Mouse (Mus musculus): ENCODE results near the gene Nos1ap.

The Nos1ap gene

DNA sequence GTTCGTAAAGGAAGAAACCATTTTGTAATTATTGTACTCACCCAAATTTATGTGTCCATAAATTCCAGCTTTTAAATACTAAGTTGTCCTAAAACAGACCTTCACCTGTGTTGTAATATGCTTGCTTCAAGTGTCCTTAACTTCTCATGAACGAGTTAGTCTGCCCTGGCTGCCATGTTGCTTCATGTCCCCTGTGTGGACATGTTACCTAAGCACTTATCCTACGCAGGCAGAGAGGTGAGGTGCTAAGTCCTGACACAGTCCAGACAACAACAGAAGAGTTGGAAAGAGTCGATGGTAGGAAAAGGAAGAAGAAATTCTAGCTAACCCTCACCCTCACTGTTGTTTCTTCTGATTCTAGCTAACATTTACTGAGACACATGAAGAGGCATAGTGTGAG lies 43.4 kb downstream of the Nos1ap start:
- DNase-seq (ENCODE audit: low read depth, low spot score): no peak

- DNase-seq (ENCODE audit: low read depth, low spot score): no peak
These were observed 44.4 kb downstream of the Nos1ap start for GRCm38 (mm10) chr1:170545286-170545685.

DNA sequence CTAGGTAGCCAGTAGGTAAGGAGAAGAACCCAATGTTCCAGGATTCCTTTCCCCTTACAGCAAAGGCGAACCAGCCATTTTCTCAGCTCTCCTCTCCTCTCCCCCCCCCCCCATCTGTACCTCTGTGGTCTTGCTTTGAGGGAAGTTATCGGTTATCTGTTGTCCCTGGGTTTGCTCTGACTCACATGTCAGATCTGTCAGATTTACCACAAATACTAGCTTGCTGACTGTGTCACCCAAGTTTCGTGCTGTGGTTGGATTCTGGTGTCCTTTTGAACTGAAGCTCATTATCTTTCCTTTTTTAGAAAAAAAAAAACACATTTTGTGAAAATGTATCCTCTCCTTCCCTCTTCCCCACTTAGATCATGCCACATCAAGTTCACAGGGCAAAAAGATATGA lies 50.2 kb downstream of the Nos1ap start:
- DNase-seq (ENCODE audit: low read depth, low spot score): no peak

DNA sequence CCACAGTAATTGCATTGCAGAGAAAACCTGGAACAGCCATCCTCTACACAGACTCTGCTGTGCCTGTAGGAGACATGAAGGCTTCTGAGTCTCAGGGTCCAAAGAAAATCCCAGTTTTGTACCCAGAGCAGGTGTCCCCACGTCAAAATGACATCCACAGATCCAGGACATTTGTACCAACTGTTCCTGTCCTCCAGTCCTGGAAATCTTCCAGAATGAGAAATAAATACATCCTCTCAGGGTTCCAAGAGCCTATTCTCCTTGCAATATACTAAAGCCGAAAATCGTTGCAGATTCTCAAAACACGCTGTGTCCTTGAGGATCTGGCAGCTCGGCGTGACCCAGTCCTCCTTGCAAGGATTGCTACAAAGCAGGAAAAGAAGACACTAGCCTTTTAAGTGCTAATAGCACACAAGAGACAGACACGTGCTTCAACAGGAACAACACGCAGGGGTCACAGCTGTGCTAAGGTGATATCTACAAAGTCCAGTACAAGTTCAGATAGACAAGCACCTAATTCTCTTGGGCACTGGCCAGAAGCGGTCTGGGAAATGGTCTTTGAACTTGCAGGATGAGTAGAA lies 51.1 kb downstream of the Nos1ap start:
- DNase-seq (ENCODE audit: low read depth, low spot score): no peak

DNA sequence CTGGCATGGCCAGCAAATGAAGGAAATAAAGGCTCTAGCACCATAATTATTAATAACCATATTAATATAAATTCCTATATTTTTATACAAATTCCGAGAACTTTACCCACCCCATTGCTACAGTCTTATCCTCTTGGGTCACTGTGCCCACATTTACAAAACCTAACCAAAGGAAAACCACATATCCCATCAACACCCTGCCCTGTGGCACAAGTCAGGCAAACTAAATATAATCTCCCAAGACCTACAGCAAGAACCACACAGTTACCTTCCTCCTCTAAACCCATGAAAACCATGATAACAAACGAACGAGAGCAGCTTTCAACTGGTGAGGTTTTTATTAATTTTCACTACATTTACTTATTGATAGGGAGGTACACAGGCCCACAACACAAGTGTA lies 53.3 kb downstream of the Nos1ap start:
- no peak for DNase-seq (ENCODE audit: low read depth, low spot score)

DNA sequence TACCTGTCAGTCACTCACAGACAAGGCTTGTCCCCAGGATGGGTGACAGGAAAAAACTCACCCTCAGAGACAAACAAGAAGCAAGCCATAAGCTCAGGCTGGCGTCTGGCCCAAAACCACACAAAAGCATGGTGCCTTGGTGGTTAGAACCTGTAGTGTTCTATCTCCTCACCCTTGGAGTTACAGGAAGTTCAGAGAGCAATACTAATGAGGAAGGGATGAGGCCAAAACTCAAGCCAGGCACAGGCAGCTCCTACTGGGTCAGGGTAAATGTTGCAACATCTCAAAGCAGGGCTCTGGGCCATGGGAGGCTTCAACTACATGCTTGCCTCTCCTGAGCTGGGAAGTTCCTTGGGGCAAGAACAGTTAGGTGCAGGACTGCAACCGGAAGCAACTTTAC lies 54.4 kb downstream of the Nos1ap start:
- DNase-seq (ENCODE audit: low read depth, low spot score): no peak

- DNase-seq (ENCODE audit: low read depth, low spot score): no peak
These were observed 58.4 kb downstream of the Nos1ap start for GRCm38 (mm10) chr1:170531286-170531685.

DNA sequence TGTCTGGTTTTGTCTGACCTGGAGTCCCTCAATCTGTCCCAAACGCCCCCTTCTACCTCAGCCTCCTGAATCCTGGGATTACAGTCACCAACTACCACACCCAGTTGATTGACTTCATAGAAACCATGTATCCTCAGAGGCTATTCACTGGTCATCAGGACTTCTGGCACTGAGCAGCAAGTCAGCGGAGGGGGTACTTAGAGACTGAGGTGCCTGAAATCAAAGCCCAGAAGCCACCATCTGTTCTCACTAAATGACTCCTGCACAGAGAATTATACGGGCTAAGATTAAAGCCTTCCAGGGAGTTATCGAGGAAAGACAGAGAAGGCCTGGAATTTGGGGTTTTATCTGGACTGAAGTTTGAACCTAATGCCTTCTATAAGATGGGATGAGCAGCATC lies 59.2 kb downstream of the Nos1ap start:
- DNase-seq (ENCODE audit: low read depth, low spot score): no peak

DNA sequence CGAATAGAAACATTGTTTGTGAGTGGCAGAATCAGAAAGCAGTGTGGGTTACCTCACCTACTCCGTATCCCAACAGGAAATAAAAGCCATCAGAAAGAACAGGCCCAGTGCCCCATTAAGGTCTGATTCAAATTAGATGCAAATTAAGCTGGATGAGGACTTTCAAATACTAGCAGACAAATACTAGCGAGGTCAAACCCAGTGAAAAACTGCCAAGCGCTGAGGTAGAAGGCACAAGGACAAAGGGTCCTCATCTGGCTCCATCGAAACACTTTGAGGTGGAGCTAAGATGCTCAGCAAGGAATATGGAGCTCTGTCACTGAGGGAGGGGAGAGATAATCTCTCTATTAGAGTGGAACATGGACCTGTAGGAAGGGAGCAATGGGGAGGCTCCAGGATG lies 66.8 kb downstream of the Nos1ap start:
- no peak for DNase-seq (ENCODE audit: low read depth, low spot score)

DNA sequence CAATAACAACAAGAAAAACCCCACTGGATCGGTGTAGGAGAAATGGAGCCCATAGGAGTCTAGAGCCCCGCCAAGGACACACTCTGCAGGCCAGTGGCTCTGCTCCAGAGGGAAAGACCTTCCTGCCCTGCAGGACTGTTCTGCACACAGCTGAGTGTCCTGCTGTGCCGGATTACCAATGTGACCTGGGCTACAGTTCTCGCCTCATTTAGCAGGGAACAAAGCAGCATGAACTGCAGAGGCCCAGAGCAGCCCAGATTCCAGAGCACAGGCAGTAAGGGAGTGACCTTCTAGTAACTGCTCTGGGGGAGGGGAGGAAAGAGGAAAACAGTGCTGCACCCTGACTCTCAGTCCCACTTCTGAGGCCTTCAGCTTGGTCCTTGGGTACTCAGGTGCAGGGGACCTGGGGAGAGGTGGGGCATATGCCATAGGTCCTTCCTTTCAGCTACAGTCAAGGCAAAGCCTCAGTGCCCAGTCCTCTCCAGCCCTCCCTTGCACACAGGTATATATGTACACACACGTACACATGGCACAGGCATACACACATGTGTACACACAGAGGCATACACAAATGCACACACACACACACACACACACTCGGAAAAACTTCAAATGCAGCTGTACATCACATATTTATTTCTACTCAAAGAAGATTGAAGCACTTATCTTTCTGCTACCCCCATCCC lies 68.0 kb downstream of the Nos1ap start:
- DNase-seq (ENCODE audit: low read depth, low spot score): peak; percentile 52

- no peak for DNase-seq (ENCODE audit: low read depth, low spot score)
These were observed 69.5 kb downstream of the Nos1ap start for GRCm38 (mm10) chr1:170520206-170520605.

DNA sequence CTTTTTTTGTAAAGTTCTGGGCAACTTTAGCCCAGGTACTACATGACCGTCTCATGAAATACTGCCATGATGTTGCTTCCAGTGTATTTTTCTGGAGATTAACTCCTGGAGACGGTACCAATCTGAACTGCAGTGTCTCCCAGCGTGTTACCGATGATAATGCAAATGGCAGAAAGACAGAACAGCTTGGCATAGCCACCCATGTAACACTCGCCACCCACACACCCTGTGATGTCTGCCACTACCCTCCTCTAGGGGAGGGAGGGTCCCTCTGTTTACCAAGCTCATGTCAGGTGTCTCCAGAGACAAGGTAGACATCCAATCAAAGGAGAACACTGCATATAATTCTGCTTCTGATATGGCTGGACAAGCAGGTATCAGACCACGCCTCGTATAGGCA lies 70.0 kb downstream of the Nos1ap start:
- no peak for DNase-seq (ENCODE audit: low read depth, low spot score)

DNA sequence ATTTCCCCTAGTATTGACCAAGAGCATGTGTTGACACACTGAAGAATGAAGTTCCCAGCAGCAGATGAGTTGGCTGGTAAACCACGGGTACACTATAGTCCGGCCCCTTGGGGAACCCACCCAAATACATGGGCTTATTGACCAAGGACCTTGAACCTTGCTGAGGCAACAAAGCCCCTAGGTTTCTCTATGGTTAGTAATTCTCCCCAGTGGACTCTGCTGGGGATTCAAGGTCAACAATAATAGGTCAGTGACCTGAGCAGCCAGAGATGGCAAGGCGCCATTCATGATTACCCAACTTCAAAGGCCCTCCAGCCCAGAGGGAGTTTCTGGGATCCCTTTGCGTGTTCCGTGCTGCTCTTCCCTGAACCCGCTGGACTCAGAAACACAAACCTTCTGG lies 73.5 kb downstream of the Nos1ap start:
- no peak for DNase-seq (ENCODE audit: low read depth, low spot score)

DNA sequence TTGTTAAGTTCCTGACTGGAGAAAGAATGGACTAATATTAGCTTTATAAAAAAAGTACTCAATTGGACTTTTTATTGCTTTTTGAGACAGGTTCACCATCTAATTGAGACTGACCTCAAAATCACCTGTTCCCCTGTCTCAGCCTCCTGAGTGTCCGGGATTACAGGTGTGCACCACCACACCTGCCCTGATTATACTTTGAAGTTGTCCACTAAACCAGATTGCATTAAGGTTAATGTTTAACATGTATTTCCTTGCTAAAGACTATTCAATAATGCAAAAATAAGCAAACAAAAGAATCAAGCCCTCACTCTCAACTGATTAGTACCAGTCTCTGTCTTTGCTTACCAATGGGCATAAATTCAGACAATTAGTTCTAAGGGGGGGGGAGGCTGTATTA lies 74.2 kb downstream of the Nos1ap start:
- no peak for DNase-seq (ENCODE audit: low read depth, low spot score)

GRCm38 (mm10) chr1:170514226-170514625 lies 75.4 kb downstream of the Nos1ap start:
- no peak for DNase-seq (ENCODE audit: low read depth, low spot score)

GRCm38 (mm10) chr1:170512429-170513097 lies 77.1 kb downstream of the Nos1ap start:
- DNase-seq (ENCODE audit: low read depth, low spot score): no peak

- no peak for DNase-seq (ENCODE audit: low read depth, low spot score)
These were observed 78.9 kb downstream of the Nos1ap start for GRCm38 (mm10) chr1:170510595-170511240.

DNA sequence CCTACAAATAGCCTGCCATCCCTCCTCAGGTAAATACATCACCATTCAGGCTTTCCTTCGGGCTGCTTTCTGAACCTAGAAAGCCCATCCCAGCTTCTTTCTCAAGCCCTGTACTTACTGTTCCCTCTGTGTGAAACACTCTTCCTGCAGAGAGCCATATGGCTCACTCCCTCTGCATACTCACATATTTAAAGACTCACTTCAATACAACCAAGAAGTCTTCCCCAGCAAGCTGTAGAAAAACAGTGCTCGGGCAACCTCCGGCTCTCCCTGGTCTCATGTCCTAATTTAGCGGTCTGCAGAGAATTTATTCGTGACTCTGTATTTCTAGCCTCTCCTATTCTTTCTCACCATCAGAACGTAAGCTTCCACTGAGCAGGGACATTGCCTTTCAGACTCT lies 83.4 kb downstream of the Nos1ap start:
- no peak for DNase-seq (ENCODE audit: low read depth, low spot score)

GRCm38 (mm10) chr1:170505107-170505506 lies 84.6 kb downstream of the Nos1ap start:
- DNase-seq (ENCODE audit: low read depth, low spot score): no peak

- no peak for DNase-seq (ENCODE audit: low read depth, low spot score)
These were observed 85.3 kb downstream of the Nos1ap start for GRCm38 (mm10) chr1:170504378-170504777.

DNA sequence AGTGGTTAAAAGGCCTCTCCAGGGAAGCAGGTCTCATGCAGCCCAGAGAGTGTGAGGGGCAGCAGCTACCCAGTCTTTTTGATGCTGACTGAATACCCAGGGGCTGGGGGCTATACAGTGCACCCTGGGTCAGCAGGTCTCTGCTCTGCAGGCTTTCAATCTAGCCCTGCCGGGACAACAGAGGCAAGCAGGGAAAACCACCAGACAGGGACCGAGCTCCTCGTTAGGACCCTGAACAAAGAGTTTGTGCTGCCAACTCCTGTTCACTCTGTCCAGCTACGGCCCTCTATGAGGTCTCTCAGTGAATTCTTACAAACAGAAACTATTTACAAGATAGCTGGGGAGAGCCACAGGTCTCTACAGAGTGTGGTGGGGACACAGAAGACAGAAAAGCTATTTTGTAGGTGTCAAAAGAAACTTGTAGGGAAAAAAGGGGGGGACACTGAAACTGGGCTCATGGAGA lies 86.4 kb downstream of the Nos1ap start:
- no peak for DNase-seq (ENCODE audit: low read depth, low spot score)

GRCm38 (mm10) chr1:170502491-170503276 lies 87.0 kb downstream of the Nos1ap start:
- DNase-seq (ENCODE audit: low read depth, low spot score): no peak
